Mouse (Mus musculus) stomach, postnatal 0 days (tissue): ENCODE results near the gene Gm36864.

Experiments
- CTCF ChIP-seq: IDR thresholded peaks from 2 replicates; pipeline ENCODE4 v1.5.1; 2016; ENCODE audit warnings: antibody characterized with exemption, low read depth, mild to moderate bottlenecking, moderate library complexity
- EP300 ChIP-seq: optimal IDR thresholded peaks from 2 replicates; pipeline ENCODE3; 2016; ENCODE audit warnings: antibody characterized with exemption

- no peak for TF ChIP-seq CTCF
- no peak for TF ChIP-seq EP300
Measured at GRCm38 (mm10) chr7:44239913-44240312, 3.9 kb downstream of the Gm36864 start.
